Mouse (Mus musculus): ENCODE measurements around the gene Prdm4. TPM values are rescaled to one million over a fixed set of nuclear protein-coding genes. Genes with fewer than 3 reads are reported as not detected.

The Prdm4 gene
- 47.3 and 48.5 TPM in 2 replicates for polyA plus RNA-seq (2012; rRNA removed)

DNA sequence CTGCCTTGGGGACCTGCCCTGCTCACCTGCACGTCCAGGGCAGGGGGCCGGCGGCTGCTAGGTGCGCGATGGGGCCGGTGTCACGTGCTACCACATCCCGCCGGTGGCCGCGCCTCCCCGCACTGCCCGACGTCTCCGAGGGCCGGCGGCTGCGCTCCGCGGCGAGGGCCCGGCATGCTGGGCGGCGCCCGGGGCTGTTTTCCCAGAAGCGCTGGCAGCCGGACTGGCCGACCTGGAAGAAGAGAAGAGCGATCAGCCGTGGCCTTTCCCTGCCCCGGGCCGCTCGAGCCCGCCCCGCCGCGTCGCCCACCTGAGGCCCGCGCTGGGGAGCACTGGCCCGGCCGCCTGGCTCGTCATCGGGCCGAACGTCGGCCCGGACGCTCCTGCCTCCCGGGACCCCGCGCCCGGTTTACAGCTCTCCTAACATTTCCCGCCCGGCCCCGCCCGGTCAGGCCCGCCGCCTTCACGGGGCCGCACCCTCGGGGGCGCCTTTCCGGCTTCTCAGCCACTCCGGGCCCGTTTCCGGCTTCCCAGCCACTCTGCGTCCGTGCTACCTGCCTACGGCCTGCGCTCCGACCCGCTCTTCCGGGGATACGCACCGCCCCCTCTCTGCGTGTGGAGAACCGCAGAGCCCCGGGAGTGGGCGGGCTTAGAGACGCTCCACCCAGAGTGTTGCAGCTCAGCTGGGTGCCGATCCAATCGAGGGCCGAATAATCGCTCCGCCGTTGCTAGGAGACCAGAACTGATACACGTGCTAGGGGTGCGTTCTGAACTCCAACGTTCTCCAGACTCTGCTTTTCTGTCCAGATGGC is at the start of gene Prdm4:
TSS of gene Prdm4 (minus strand) at position 645 of the 812 bp plus-strand sequence.
- peak within 1 kb of the TSS; percentile 96 for H3K4me3 ChIP-seq (ENCODE audit: control insufficient read depth, low read depth, low read length)
- no peaks in the 10 kb centered on the region; the same call in 1 of the 2 replicates for H3K36me3 ChIP-seq (ENCODE audit: control insufficient read depth, insufficient read depth, low read length)
- no peaks in the 10 kb centered on the region for H3K27me3 ChIP-seq (ENCODE audit: control insufficient read depth, insufficient read depth, low read length)
- peaks cover 3% of the 10 kb centered on the region for H3K4me1 ChIP-seq (ENCODE audit: control insufficient read depth, insufficient read depth, low read length)
- peak within 1 kb of the TSS; percentile 45 for H3K27ac ChIP-seq (ENCODE audit: control insufficient read depth, insufficient read depth, low read depth, low read length)
- peak; percentile 75 for TF ChIP-seq POLR2A (IDR thresholded peaks at IDR 0.05; ENCODE audit: control insufficient read depth, low read depth, low read length)
- peak; percentile 4; the same call in 1 of the 2 replicates for TF ChIP-seq CTCF (IDR thresholded peaks at IDR 0.05; ENCODE audit: control insufficient read depth, insufficient read depth, insufficient replicate concordance, low read depth, low read length)

DNA sequence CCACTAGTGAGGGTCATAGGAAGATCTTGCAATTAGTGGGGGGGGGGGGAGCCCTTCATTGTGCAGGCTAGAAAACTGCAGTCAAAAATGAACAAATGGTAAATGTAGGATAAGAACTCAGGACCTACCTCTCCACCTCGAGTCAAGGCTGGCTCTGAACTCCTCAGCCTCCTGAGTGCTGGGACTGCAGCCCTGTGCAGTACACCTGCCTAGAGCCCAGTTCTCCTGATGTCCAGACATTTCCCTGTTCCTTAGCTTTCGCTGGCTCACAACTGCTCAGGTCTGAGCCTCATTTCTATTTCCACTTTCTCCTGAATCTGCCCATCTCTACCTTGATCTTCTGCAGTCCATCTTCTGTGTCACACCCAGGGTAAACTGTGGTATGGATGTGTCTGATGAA is 49.5 kb upstream of the Prdm4 start:
- no peaks in the 10 kb centered on the region; the same call in 1 of the 2 replicates for H3K4me1 ChIP-seq (ENCODE audit: control insufficient read depth, insufficient read depth, low read length)
- no peak for TF ChIP-seq POLR2A (IDR thresholded peaks at IDR 0.05; ENCODE audit: control insufficient read depth, low read depth, low read length)
- TF ChIP-seq CTCF (IDR thresholded peaks at IDR 0.05; ENCODE audit: control insufficient read depth, insufficient read depth, insufficient replicate concordance, low read depth, low read length): no peak
- H3K4me3 ChIP-seq (ENCODE audit: control insufficient read depth, low read depth, low read length): no peak overlapping the region
- no peaks in the 10 kb centered on the region for H3K36me3 ChIP-seq (ENCODE audit: control insufficient read depth, insufficient read depth, low read length)
- H3K27ac ChIP-seq (ENCODE audit: control insufficient read depth, insufficient read depth, low read depth, low read length): no peak overlapping the region
- H3K27me3 ChIP-seq (ENCODE audit: control insufficient read depth, insufficient read depth, low read length): no peaks in the 10 kb centered on the region

DNA sequence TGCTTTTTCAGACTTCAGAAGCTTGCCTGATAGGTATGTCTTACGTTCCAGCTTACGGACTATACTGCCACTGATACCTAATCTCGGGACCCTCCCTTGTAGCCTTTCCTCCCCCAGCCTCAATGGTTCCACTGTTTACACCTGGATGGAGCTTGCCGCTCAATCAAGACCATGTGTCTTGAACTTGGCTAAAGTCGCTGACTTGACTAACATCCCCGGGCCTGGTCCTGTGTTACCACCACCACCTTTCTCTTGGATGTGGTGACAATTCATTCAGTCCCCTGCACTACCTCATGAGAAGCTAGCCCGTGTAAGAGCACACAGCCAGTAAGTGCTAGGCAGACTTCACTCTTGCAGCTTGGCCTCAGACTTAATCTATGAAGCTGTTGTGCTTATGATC is 47.4 kb upstream of the Prdm4 start:
- no peaks in the 10 kb centered on the region for H3K27me3 ChIP-seq (ENCODE audit: control insufficient read depth, insufficient read depth, low read length)
- no peak for TF ChIP-seq CTCF (IDR thresholded peaks at IDR 0.05; ENCODE audit: control insufficient read depth, insufficient read depth, insufficient replicate concordance, low read depth, low read length)
- TF ChIP-seq POLR2A (IDR thresholded peaks at IDR 0.05; ENCODE audit: control insufficient read depth, low read depth, low read length): no peak

DNA sequence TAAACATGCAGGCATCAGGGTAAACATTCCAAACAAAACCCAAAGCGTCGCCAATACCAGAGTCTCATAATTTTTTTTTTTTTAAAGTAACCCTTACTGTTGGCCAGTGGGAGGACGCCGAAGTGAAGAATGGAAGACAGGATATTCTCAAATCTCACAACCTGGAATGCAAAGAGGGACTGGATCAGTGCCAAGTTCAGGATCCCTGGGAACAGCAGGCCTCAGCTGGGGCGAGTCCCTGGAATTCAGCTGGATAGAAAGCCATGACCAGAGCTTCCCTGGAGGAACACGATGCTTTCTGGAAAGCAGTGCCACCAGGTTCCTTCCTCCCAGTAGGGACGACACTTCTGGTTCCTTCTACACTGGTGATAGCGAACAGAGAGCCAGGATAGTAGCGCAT is 46.0 kb upstream of the Prdm4 start:
- no peaks in the 10 kb centered on the region; the same call in 1 of the 2 replicates for H3K4me1 ChIP-seq (ENCODE audit: control insufficient read depth, insufficient read depth, low read length)
- H3K27ac ChIP-seq (ENCODE audit: control insufficient read depth, insufficient read depth, low read depth, low read length): no peak overlapping the region
- TF ChIP-seq CTCF (IDR thresholded peaks at IDR 0.05; ENCODE audit: control insufficient read depth, insufficient read depth, insufficient replicate concordance, low read depth, low read length): no peak
- TF ChIP-seq POLR2A (IDR thresholded peaks at IDR 0.05; ENCODE audit: control insufficient read depth, low read depth, low read length): no peak
- H3K4me3 ChIP-seq (ENCODE audit: control insufficient read depth, low read depth, low read length): no peak overlapping the region
- no peaks in the 10 kb centered on the region for H3K27me3 ChIP-seq (ENCODE audit: control insufficient read depth, insufficient read depth, low read length)
- H3K36me3 ChIP-seq (ENCODE audit: control insufficient read depth, insufficient read depth, low read length): no peaks in the 10 kb centered on the region

More for the DNA sequence above, 47.4 kb upstream of the Prdm4 start:
- H3K4me1 ChIP-seq (ENCODE audit: control insufficient read depth, insufficient read depth, low read length): no peaks in the 10 kb centered on the region; the same call in 1 of the 2 replicates
- no peak overlapping the region for H3K27ac ChIP-seq (ENCODE audit: control insufficient read depth, insufficient read depth, low read depth, low read length)
- H3K4me3 ChIP-seq (ENCODE audit: control insufficient read depth, low read depth, low read length): no peak overlapping the region
- no peaks in the 10 kb centered on the region for H3K36me3 ChIP-seq (ENCODE audit: control insufficient read depth, insufficient read depth, low read length)

DNA sequence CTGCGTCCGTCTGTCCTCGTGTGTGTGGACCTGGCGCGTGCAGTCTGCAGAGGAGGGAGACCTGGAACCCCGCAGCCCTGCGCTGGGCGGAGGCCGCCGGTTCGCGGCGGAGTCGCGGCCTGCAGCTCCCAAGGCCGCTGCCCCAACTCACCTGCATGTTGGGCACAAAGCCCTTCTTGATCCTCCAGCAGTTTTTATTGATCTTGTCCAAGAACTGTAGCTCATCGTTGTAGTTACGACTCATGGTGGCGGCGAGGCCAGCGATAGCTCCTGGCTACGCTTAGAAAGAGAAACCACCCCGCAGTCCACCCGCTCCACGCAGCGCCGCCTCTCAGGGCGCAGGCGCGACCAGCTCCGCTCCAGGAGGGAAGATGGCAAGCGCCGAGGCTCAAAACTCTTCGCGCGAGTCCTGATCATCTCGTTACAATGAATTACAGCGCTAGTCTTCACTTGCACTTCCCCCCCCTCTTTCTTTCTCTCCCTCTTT is 40.6 kb upstream of the Prdm4 start, which contains the start of gene Rtcb:
TSS of gene Rtcb (minus strand) at position 360 of the 487 bp plus-strand sequence.
- H3K27ac ChIP-seq (ENCODE audit: control insufficient read depth, insufficient read depth, low read depth, low read length): peak within 1 kb of the TSS; percentile 95
- TF ChIP-seq CTCF (IDR thresholded peaks at IDR 0.05; ENCODE audit: control insufficient read depth, insufficient read depth, insufficient replicate concordance, low read depth, low read length): no peak
- peak; percentile 87 for TF ChIP-seq POLR2A (IDR thresholded peaks at IDR 0.05; ENCODE audit: control insufficient read depth, low read depth, low read length)

DNA sequence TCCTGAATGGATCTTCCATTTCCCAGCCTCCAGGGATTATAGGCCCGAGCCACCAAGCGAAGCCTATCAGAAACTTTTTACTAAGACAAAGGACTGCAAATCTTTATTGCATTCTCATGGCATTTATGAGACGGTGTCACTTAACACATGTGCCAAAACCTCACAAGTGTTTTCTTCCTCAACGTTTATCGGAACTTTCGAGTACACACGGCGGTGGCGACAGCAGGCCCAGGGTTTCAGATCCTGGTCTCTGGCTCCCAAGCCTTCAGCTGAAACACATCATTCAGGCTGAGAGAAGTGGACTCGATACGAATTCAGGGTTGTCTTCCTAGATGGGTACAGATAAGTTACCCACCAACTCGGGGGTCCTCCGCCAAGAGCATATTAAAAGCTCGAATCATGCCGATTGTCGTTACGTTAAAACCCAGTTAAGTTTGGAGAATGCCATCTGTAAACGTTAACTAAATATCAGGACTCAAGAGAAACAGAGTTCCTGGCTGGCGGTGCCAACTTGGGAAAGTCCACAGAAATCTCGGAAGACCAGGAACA is 40.0 kb upstream of the Prdm4 start:
- TF ChIP-seq POLR2A (IDR thresholded peaks at IDR 0.05; ENCODE audit: control insufficient read depth, low read depth, low read length): no peak
- no peak for TF ChIP-seq CTCF (IDR thresholded peaks at IDR 0.05; ENCODE audit: control insufficient read depth, insufficient read depth, insufficient replicate concordance, low read depth, low read length)
- Histone ChIP-seq H3K27ac (ENCODE audit: control insufficient read depth, insufficient read depth, low read depth, low read length) (peak overlapping the region; percentile 95), H3K27me3 (ENCODE audit: control insufficient read depth, insufficient read depth, low read length) (no peaks in the 10 kb centered on the region), H3K4me3 (ENCODE audit: control insufficient read depth, low read depth, low read length) (peak overlapping the region; percentile 99), H3K4me1 (ENCODE audit: control insufficient read depth, insufficient read depth, low read length) (no peaks in the 10 kb centered on the region), H3K36me3 (ENCODE audit: control insufficient read depth, insufficient read depth, low read length) (no peaks in the 10 kb centered on the region)

More for the DNA sequence above, 40.6 kb upstream of the Prdm4 start, which contains the start of gene Rtcb:
- H3K27me3 ChIP-seq (ENCODE audit: control insufficient read depth, insufficient read depth, low read length): no peaks in the 10 kb centered on the region
- H3K4me3 ChIP-seq (ENCODE audit: control insufficient read depth, low read depth, low read length): peak within 1 kb of the TSS; percentile 99
- no peaks in the 10 kb centered on the region for H3K4me1 ChIP-seq (ENCODE audit: control insufficient read depth, insufficient read depth, low read length)
- H3K36me3 ChIP-seq (ENCODE audit: control insufficient read depth, insufficient read depth, low read length): no peaks in the 10 kb centered on the region

DNA sequence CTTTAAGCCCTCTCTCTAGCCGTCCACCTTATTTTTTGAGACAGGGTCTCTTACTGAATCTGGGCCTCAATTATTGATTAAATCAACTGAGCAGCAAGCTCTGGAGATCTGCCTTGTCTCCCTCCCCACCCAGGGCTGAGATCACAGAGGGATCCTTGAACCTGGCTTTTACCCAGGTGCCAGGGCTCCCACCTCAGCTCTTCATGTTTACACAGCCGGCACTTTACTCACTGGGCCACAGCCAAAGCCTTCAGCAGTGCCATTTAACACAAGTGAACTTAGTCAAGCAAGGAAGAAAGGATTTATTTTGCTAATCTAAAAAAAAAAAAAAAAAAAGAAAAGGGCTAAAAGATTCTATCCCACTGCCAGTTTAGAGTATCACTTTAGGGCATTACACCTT is 37.5 kb upstream of the Prdm4 start:
- Histone ChIP-seq H3K27ac (ENCODE audit: control insufficient read depth, insufficient read depth, low read depth, low read length) (no peak overlapping the region), H3K36me3 (ENCODE audit: control insufficient read depth, insufficient read depth, low read length) (no peaks in the 10 kb centered on the region; the same call in 1 of the 2 replicates), H3K4me3 (ENCODE audit: control insufficient read depth, low read depth, low read length) (no peak overlapping the region), H3K27me3 (ENCODE audit: control insufficient read depth, insufficient read depth, low read length) (no peaks in the 10 kb centered on the region), H3K4me1 (ENCODE audit: control insufficient read depth, insufficient read depth, low read length) (no peaks in the 10 kb centered on the region)
- TF ChIP-seq POLR2A (IDR thresholded peaks at IDR 0.05; ENCODE audit: control insufficient read depth, low read depth, low read length): no peak
- TF ChIP-seq CTCF (IDR thresholded peaks at IDR 0.05; ENCODE audit: control insufficient read depth, insufficient read depth, insufficient replicate concordance, low read depth, low read length): no peak
